Mouse (Mus musculus) left cerebral cortex, adult 8-10 months (tissue): ENCODE measurements around the gene Slc29a4. TPM values are rescaled to one million over a fixed set of nuclear protein-coding genes. Genes with fewer than 3 reads are reported as not detected.

Experiments used
- DNase-seq, 2 experiments: peaks; one replicate each; pipeline ENCODE4 v3.0.0; 2022; ENCODE audit warnings: low spot score in 2 of 2
- total RNA-seq, 4 experiments: library from RNA; stranded (reverse); gene quantifications; 2 replicates each; pipeline ENCODE4 v1.2.4; 2022

Slc29a4 gene
- total RNA-seq, 4 experiments from 2014 or later = 6.3 to 16.9 (median 9.3) TPM

GRCm38 (mm10) chr5:142694627-142695340 is 2.5 kb downstream of the Slc29a4 start:
- DNase-seq = peak in 1 of 2 experiments; percentile 33

GRCm38 (mm10) chr5:142696258-142696657 is 3.9 kb downstream of the Slc29a4 start:
- no peak for DNase-seq

DNA sequence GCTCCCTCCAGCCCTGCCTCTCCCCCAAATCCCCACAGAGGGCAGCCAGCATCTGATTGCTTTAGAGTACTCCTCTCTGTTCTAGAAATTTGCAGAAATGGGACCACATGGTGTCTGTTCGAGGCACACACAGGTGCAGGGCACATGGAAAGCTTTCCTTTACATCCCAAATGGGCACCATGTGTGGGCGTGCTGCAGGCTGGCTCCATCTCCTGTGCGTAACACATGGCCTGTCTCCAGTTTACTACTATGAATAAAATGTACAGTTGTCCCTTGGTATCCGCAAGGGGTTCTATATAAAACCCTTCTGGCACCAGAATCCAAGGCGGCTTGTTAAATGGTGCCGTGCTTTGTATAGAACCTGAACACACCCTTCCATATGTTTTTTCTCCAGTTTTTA is 4.6 kb downstream of the Slc29a4 start:
- DNase-seq = peak; percentile 15 to 90

DNA sequence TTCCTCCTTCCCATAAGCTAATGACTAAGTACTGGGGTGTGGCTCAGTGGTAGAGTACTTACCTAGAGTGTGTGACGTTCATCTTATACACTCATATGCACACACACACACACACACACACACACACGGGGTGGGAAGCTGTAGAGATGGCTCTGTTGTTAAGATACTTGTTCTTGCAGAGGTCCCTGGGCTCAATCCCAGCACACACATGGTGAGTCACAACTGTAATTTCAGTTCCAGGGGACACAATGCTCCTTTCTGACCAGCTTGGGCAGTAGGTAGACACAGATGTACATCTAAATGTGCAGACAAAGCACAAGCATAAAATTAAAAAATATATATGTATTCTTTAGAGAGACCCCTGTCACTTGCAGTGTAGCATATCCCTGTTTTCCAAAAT is 5.4 kb downstream of the Slc29a4 start:
- no peak for DNase-seq

DNA sequence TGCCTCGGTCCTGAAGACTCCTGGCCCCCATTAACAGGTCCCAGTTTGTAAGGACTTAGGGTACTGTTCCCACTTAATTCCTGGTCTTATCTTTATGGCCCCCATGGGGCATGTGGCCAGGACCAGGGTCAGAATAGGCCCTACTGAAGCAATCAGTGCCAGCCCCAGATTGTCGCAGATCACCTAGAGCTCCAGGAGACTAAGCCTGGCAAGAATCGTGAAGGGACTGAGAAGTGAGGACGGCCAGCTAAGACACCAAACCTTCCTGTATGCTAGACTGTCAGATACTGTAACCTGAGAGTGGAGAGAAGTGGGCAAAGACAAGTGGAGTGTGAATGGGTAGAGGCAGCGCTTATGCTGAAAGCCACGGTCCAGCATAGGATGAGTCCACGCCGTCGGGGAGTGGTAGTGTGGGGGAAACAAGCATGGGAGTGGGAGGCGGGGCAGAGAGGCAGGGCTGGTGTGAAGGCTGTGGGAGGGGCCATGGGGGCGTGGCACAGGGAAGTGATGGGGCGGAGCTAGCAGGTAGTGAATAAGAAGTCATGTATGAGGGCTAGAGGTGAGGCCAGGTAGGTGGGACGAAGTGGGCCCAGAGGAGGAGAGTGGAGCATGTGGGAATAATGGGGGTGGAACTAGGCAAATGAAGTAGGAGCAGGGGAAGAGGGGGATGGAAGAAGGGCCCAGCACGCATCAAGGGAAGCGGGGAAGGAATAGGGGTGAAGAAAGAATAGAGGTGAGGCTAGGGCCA is 8.7 kb downstream of the Slc29a4 start:
- DNase-seq = no peak

DNA sequence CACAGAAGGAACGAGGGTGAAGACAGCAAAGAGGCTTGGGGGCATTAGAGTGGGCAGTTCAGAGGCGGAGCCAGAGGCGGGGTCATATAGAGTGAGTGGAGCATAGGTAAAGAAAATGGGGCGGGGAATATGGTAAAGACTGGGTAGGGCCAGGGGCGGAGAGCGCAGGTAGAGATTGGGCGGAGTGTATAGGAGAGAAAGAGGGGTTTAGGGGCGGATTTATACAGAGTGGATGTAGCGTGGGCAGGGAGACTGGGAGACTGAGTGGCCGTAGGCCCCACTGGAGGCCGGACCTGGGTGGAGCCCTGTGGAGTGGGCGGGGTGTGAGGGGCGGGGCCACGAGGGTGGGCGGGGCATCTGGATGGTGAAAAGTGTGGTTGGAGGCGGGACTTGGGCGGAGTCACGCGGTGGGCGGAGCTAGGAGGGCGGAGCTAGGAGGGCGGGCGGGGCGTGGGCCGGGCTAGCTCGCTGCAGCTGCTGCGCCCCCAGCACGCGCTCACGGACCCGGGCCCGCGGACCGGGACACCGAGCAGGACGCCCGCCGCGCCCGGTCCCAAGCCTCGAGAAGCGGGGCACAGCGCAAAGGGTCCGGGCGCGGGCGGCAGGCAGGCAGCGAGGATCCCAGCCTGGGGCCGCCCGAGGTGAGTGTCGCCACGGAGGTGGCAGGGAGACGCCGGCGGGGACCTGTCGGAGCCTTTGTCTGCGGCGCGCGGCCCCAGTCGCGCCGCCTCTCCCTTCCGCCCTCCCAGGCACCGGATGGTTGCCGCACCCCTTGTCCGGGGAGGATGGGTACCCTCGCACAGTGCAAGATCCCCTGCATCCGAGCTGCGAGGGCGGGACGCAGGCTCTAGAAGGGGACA is 9.6 kb downstream of the Slc29a4 start:
- no peak for DNase-seq

DNA sequence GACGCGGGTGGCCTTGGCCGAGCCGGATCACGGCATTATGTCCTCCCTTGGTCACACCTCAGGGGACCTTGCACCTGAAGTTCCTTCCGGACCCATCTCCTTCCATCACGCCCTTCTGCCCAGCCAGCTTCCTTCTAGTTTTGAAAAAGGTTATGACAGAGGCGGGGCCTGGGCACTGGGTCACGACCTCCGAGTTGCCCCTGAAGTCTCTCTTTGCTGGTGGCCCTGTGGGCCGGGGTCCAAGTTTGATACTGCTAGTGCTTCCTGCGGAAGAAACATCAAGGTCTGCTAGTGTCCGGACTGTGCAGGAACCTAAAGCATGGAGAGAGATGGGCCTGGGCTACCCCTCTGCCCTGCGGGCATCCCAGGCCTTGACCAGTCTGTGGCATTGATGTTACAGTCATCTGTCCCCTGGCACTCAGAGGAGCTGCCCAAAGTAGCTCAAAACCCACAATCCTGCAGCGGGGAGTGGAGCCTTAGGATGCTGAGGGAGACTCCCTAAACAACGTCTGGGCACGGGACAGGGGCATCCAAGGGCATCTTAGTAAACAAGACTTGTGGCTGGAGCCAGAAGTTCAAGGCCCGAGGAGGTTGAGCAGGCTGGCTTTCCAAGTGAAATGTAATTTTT is 10.3 kb downstream of the Slc29a4 start:
- no peak for DNase-seq

DNA sequence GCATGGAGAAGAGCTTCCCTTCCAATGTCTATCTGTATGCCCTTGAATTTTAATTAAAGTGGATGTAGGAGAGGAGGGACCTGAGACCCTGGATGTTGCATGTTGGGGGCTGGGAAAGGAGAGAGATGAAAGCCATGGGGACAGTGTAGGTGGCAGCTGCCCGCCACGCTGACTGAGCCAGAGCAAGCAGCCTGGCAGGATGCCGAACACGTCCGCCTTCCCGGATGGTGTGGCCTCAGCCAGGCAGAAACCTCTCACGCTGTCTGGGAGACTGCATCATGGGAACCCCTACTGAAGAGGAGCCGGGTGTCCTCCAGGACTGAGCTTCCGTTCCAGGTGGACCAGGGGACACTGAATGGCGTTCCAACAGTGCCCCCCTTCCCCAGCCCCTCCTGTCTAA is 11.3 kb downstream of the Slc29a4 start:
- DNase-seq = no peak

- DNase-seq = no peak
Measured at GRCm38 (mm10) chr5:142707709-142708108, 15.4 kb downstream of the Slc29a4 start.

DNA sequence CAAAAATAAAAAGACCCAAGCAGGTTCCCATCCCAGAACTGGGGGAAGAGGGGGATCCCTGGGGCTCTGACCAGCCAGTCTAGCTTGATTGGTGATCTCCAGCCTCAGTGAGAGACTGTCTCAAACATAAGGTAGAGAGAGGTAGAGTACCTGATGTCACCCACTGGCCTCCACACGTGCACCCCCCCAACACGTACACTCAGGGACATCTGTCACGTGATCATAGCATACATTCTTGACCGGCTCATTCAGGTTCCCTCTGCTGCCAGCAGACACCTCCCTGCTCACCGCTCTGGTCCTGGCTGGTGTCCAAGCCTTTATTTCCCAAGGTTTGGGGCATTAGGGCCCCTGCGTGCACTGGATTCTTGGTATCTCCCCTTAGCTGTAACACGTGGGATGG is 17.1 kb downstream of the Slc29a4 start:
- DNase-seq = no peak

DNA sequence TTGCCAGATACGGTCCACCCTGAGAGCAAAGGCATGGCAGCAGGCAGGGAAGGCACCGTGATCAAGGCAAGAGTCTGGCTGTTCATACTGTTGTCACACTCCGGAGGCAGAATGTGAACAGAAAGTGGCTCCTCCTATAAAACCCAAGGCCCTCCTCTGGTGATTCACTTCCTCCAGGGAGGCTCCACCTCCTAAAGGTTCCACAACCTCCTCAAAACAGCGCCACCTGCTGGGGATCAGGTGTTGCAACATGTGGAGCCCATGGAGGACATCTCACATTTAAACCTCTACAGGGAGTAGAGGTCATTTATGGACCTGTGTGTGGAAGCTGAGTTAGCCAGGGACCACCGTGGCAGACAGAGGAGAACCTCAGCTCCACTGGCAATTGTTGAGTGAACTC is 20.1 kb downstream of the Slc29a4 start:
- DNase-seq = no peak

- DNase-seq = no peak
Measured at GRCm38 (mm10) chr5:142713966-142714365, 21.7 kb downstream of the Slc29a4 start.

DNA sequence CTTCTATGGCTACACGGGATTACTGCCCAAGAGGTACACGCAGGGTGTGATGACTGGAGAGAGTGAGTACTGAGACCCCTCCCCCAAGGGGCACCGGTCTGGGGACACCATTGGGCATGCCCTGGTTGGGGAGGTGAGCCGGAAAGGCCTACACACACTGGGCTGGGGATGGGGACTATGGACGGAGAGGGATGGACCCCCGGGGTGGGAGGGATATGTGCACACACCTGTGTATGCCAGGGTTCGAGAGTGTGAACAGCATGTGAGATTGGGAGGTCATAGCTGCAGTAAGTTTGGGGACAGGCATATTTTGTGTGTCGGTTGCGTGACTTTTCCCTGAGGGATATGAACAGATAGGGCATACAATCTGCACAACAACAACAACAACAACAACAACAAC is 22.7 kb downstream of the Slc29a4 start:
- DNase-seq = no peak

DNA sequence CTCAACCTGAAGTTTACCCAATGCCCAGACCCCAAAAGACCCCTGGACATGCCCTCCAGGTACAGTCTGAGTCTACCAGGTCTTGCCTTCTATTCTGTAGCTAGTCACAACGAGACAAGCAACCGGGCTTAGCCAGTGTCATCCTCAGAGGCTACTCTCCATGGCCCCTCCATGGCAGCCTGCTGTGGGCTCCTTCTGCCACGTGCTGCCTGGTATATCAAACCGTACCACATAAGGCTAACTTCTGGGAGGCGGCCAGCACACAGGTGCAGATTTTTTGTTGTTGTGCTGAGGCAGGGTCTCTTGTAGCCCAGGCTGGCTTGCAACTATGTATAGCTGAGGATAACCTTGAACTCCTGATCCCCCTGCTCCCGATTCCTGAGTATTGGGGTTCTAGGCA is 23.7 kb downstream of the Slc29a4 start:
- DNase-seq = no peak

DNA sequence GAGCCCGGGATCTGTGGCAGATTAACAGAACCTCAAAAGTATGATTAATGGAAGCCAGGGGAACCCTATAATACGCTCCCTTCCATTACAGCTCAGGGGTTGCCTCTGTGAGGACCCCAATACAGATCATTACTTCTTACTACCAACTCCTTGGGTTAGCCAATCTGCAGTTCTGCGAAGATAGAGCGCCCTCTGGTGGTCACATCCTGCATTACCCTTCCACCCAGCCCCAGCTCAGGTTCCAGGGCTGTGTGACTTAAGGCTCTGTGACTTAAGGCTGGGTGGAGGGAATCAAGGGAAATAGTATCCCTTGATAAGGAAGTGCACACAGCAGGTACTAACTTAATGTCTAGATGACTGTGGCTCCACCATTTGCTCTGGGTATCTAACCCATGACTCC is 25.7 kb downstream of the Slc29a4 start:
- peak in 1 of 2 experiments; percentile 83 for DNase-seq

DNA sequence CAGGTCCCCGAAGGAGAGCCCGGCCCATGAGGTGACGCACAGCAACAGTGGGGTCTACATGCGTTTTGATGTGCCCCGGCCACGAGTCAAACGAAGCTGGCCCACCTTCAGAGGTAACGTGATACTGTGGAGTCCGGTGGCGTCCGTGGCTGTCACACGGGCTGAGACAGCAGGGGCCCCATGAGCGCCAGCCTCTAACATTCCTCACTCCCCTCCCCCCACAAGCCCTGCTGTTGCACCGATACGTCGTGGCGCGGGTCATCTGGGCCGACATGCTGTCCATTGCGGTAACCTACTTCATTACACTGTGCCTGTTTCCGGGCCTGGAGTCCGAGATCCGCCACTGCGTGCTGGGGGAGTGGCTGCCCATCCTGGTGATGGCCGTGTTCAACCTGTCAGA is 26.2 kb downstream of the Slc29a4 start:
- no peak for DNase-seq

- DNase-seq = no peak
Measured at GRCm38 (mm10) chr5:142719897-142720296, 27.6 kb downstream of the Slc29a4 start.

- DNase-seq = no peak
Measured at GRCm38 (mm10) chr5:142723520-142724133, 31.3 kb downstream of the Slc29a4 start.

DNA sequence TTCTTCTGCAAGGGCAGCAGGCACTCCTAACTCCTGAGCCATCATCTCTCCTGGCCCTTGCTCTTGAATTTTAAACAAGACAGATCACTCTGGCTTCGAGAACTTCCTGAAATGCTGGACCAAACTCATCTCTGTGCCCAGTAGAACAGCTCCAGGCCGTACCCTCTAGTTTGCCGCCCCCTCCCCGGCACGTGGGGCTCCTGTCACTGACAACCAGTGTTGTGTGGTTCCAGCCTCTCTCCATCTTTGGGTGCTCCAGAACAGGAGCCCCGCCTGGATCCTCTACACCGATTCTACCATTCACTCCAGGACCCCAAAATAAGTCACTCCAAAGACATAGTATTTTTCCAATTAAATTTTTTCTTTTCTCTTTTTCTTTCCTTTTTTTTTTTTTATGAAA is 32.0 kb downstream of the Slc29a4 start:
- no peak for DNase-seq

- no peak for DNase-seq
Measured at GRCm38 (mm10) chr5:142726748-142727147, 34.4 kb downstream of the Slc29a4 start.

GRCm38 (mm10) chr5:142728301-142728700 is 36.0 kb downstream of the Slc29a4 start:
- DNase-seq = no peak
